Mouse (Mus musculus) ES-E14 (cell line): ENCODE results near the gene Erv3. TPM values are rescaled to one million over a fixed set of nuclear protein-coding genes. Genes with fewer than 3 reads are reported as not detected.

Experiments used
- DNase-seq: peaks from one replicate; pipeline ENCODE4 v3.0.0-alpha.2; 2013; ENCODE audit warnings: low read depth, low spot score
- H3K27ac ChIP-seq: 2 replicates; pipeline ENCODE4 v1.5.1; 2012; ENCODE audit warnings: low read depth, mild to moderate bottlenecking, low read length, moderate library complexity, mixed read lengths; ENCODE audit not compliant: poor library complexity, insufficient read depth, severe bottlenecking
- H3K36me3 ChIP-seq: 2 replicates; pipeline ENCODE4 v1.6.1; 2012; ENCODE audit warnings: mild to moderate bottlenecking, low read length, moderate library complexity, mixed read lengths; ENCODE audit not compliant: control insufficient read depth, poor library complexity, insufficient read depth, severe bottlenecking
- H3K4me1 ChIP-seq, 2 experiments: fragments of 150-350 bp in 1 of 2; sonication (generic) in 1 of 2; 2 replicates each; pipeline ENCODE4 v1.6.1; 2012; ENCODE audit warnings: low read length in 2 of 2, mild to moderate bottlenecking in 1 of 2, mixed read lengths in 1 of 2; ENCODE audit not compliant: control insufficient read depth in 2 of 2, insufficient read depth in 2 of 2, poor library complexity in 1 of 2
- H3K4me3 ChIP-seq, 2 experiments: fragments of 150-350 bp in 1 of 2; sonication (generic) in 1 of 2; 2 replicates each; pipeline ENCODE4 v1.5.1; 2012; ENCODE audit warnings: low read length in 2 of 2, low read depth in 1 of 2, mild to moderate bottlenecking in 1 of 2, mixed read lengths in 1 of 2; ENCODE audit not compliant: insufficient read depth in 1 of 2, poor library complexity in 1 of 2, severe bottlenecking in 1 of 2
- H3K9ac ChIP-seq: 2 replicates; pipeline ENCODE4 v1.6.1; 2012; ENCODE audit warnings: low read depth, mild to moderate bottlenecking, low read length, mixed read lengths; ENCODE audit not compliant: poor library complexity, insufficient read depth, severe bottlenecking
- H3K9me3 ChIP-seq: fragments of 150-350 bp; sonication (generic); 2 replicates; pipeline ENCODE4 v1.6.1; 2012; ENCODE audit warnings: low read depth, mild to moderate bottlenecking, low read length; ENCODE audit not compliant: control insufficient read depth, insufficient read depth
- CHD2 ChIP-seq: IDR thresholded peaks from 2 replicates; pipeline ENCODE4 v1.6.1; 2014; ENCODE audit warnings: mild to moderate bottlenecking, low read depth, low read length, inconsistent platforms
- HCFC1 ChIP-seq: IDR thresholded peaks from 2 replicates; pipeline ENCODE4 v1.6.1; 2012; ENCODE audit warnings: low read length, inconsistent platforms, borderline replicate concordance; ENCODE audit not compliant: insufficient read depth
- MAFK ChIP-seq: IDR thresholded peaks from 2 replicates; pipeline ENCODE4 v1.6.1; 2014; ENCODE audit warnings: mild to moderate bottlenecking, low read depth, low read length, inconsistent platforms; ENCODE audit not compliant: insufficient read depth
- ZC3H11A ChIP-seq: IDR thresholded peaks from 2 replicates; pipeline ENCODE4 v1.6.1; 2012; ENCODE audit warnings: low read depth, mild to moderate bottlenecking, inconsistent platforms, low read length, borderline replicate concordance
- ZNF384 ChIP-seq: IDR thresholded peaks from 2 replicates; pipeline ENCODE4 v1.6.1; 2012; ENCODE audit warnings: low read depth, low read length, inconsistent platforms
- in situ Hi-C, 2 experiments: fragments of 600-800 bp; cut with MboI; formaldehyde crosslinking; loops; one replicate each; pipeline ENCODE4 v1.15.1; 2025; ENCODE audit warnings: low sequenced_read_pairs in 2 of 2, inconsistent platforms in 1 of 2; ENCODE audit not compliant: unreplicated experiment in 2 of 2
- total RNA-seq: library from RNA; depleted of rRNA; stranded (reverse); fragments of 300-350 nt; gene quantifications from 2 replicates; pipeline ENCODE4 v1.2.3, GENCODE M21; 2012

Gene Erv3
- total RNA-seq, 1 experiment = not detected

GRCm38 (mm10) chr2:131868983-131869382, 9.4 kb upstream of the Erv3 start:
- no peak for DNase-seq
- Histone ChIP-seq H3K27ac (no peak overlapping the region), H3K36me3 (no peaks in the 10 kb centered on the region), H3K4me3 (no peak overlapping the region), H3K4me1 (peaks cover 3 to 4% of the 10 kb centered on the region in 2 experiments; a peak in 1 of 4 replicates), H3K9ac (no peak overlapping the region), H3K9me3 (no peaks in the 10 kb centered on the region)
- TF ChIP-seq MAFK = no peak
- no peak for TF ChIP-seq ZNF384
- no peak for TF ChIP-seq HCFC1
- TF ChIP-seq CHD2 = no peak
- TF ChIP-seq ZC3H11A = no peak
- in situ Hi-C loops = no loop called here

GRCm38 (mm10) chr2:131866676-131867075, 7.1 kb upstream of the Erv3 start:
- DNase-seq = no peak
- in situ Hi-C loops = no loop called here
- no peak overlapping the region for H3K9ac ChIP-seq

GRCm38 (mm10) chr2:131864262-131864796, 4.8 kb upstream of the Erv3 start:
- H3K36me3 ChIP-seq = no peaks in the 10 kb centered on the region
- H3K27ac ChIP-seq = no peak overlapping the region
- H3K9me3 ChIP-seq = no peaks in the 10 kb centered on the region
- DNase-seq = no peak
- no peak overlapping the region for H3K4me3 ChIP-seq
- no peak overlapping the region for H3K9ac ChIP-seq
- H3K4me1 ChIP-seq = 0 out of 4 replicates have a peak, but pooled peaks cover 3 to 4% of the 10 kb centered on the region in 2 experiments
- in situ Hi-C loops = no loop called here
- no peak for TF ChIP-seq ZNF384
- no peak for TF ChIP-seq MAFK
- TF ChIP-seq CHD2 = no peak
- no peak for TF ChIP-seq ZC3H11A
- no peak for TF ChIP-seq HCFC1

More at GRCm38 (mm10) chr2:131866676-131867075, 7.1 kb upstream of the Erv3 start:
- Histone ChIP-seq H3K4me3 (no peak overlapping the region), H3K9me3 (no peaks in the 10 kb centered on the region), H3K4me1 (peaks cover 4 to 6% of the 10 kb centered on the region in 2 experiments; a peak in 1 of 4 replicates), H3K27ac (no peak overlapping the region), H3K36me3 (no peaks in the 10 kb centered on the region)
- TF ChIP-seq CHD2 = no peak
- TF ChIP-seq ZNF384 = no peak
- no peak for TF ChIP-seq MAFK
- TF ChIP-seq ZC3H11A = no peak
- no peak for TF ChIP-seq HCFC1

DNA sequence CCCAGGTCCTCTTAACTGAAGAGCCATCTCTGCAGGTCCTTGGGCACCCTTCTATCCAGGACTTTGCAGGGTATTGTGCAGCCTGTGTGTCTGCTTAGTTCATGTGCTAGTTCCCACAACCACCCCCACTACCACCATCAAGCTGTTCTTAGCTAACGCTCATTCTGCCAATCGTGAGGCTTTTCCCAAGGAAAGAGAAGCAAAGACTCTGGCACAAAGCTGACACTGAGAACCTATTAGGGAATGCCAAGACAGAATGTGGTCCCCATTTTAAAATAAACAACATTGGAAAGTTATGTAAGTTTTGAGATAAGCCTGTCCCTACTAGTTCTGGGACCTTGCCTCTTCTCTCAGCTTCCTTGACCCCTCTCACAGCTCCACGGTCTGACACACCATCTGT, 3.9 kb upstream of the Erv3 start:
- Histone ChIP-seq H3K36me3 (no peaks in the 10 kb centered on the region), H3K9me3 (no peaks in the 10 kb centered on the region), H3K4me3 (no peak overlapping the region), H3K4me1 (0 out of 4 replicates have a peak, but pooled peaks cover 3 to 4% of the 10 kb centered on the region in 2 experiments), H3K27ac (no peak overlapping the region), H3K9ac (no peak overlapping the region)
- in situ Hi-C loops = no loop called here
- no peak for DNase-seq
- TF ChIP-seq ZC3H11A = no peak
- TF ChIP-seq CHD2 = no peak
- no peak for TF ChIP-seq HCFC1
- no peak for TF ChIP-seq ZNF384
- no peak for TF ChIP-seq MAFK
